Mouse (Mus musculus): ENCODE results near the gene Myo3b. TPM values are rescaled to one million over a fixed set of nuclear protein-coding genes. Genes with fewer than 3 reads are reported as not detected.

The Myo3b gene
- polyA plus RNA-seq, 1 experiment from 2014 or later: not detected

Other genes with a start within 250 kb of the Myo3b start
- 0.80 to 2.7 TPM (median 1.7 TPM) in 3 replicates for gene Ccdc173, start 249.6 kb upstream of the Myo3b start, polyA plus RNA-seq (2018)
- gene Phospho2, start 249.5 kb upstream of the Myo3b start, polyA plus RNA-seq (2018): 16.3 to 24.3 TPM (median 21.6 TPM) in 3 replicates
- gene Klhl23, start 217.2 kb upstream of the Myo3b start, polyA plus RNA-seq (2018): 0.16 to 2.4 TPM (median 0.76 TPM) in 3 replicates
- gene Ssb, start 177.6 kb upstream of the Myo3b start, polyA plus RNA-seq (2018): 106 to 279 TPM (median 166 TPM) in 3 replicates
- gene Mettl5, start 153.5 kb upstream of the Myo3b start, polyA plus RNA-seq (2018): 11.2 to 15.3 TPM (median 12.5 TPM) in 3 replicates
- 25.6 to 30.6 TPM (median 27.3 TPM) in 3 replicates for gene Ubr3, start 141.9 kb upstream of the Myo3b start, polyA plus RNA-seq (2018)